Mouse (Mus musculus) liver, postnatal 0 days (tissue): ENCODE measurements at regions not wholly inside any gene's neighbourhood (a gene's known extent, or its start where the extent isn't known, plus 50 kb on each side); places are given as distances from the start of the nearest gene placed in this dataset.

Source experiments
- CTCF ChIP-seq: sonication (generic); IDR thresholded peaks from 2 replicates; pipeline ENCODE4 v1.5.1; 2016; ENCODE audit warnings: antibody characterized with exemption, low read depth
- EP300 ChIP-seq: IDR thresholded peaks from 2 replicates; pipeline ENCODE4 v1.6.1; 2016; ENCODE audit warnings: antibody characterized with exemption, low read depth, mild to moderate bottlenecking

- TF ChIP-seq CTCF: no peak
- TF ChIP-seq EP300: no peak
Measured at GRCm38 (mm10) chr8:90115436-90115835, 232.7 kb downstream of the Tox3 start.
